Mouse (Mus musculus): ENCODE data around the gene Gpbar1. TPM values are rescaled to one million over a fixed set of nuclear protein-coding genes. Genes with fewer than 3 reads are reported as not detected.
A peak's percentile ranks its signal among the peaks of the same experiment; 100 is the strongest.

Gene Gpbar1
- polyA plus RNA-seq, 1 experiment from 2014 or later, result not detected

DNA sequence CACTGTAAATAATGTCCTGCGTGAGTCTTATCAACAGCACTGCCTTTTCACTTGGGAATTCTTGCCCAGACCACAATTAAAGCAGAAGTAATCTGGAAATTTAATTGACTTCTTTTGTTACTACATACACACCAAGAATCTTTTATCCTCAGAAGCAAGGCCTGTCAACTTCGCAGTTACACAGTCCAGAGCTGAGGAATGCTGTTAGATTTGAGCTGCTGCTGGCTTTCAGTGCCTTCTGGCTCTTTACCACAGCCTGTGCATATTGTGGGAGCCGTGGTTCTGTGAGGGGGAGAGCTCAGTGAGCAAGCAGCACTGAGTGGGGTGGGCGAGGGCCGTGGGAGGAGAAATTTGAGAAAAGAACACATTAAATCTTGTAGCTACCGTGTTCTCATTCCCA, 38.0 kb upstream of the Gpbar1 start:
- Histone ChIP-seq H3K27ac (ENCODE audit: low read depth, low read length) (no peak overlapping the region; the same call in 1 of the 2 replicates), H3K27me3 (ENCODE audit: control insufficient read depth, insufficient read depth, low read length) (no peaks in the 10 kb centered on the region), H3K9me3 (ENCODE audit: control insufficient read depth, low read length) (no peaks in the 10 kb centered on the region), H3K36me3 (ENCODE audit: control insufficient read depth, insufficient read depth, low read length) (no peaks in the 10 kb centered on the region), H3K4me3 (ENCODE audit: low read depth, low read length) (no peak overlapping the region), H3K4me1 (ENCODE audit: control insufficient read depth, insufficient read depth, low read length) (peaks cover 23% of the 10 kb centered on the region), H3K4me2 (no peak overlapping the region), H3K9ac (ENCODE audit: low read length) (no peak overlapping the region)
- DNase-seq (ENCODE audit: low spot score, missing footprints) (peak; percentile 59), ATAC-seq (ENCODE audit: low FRiP score) (no peak)
- 81% methylated on average over 6 of the region's 6 CpGs for WGBS

DNA sequence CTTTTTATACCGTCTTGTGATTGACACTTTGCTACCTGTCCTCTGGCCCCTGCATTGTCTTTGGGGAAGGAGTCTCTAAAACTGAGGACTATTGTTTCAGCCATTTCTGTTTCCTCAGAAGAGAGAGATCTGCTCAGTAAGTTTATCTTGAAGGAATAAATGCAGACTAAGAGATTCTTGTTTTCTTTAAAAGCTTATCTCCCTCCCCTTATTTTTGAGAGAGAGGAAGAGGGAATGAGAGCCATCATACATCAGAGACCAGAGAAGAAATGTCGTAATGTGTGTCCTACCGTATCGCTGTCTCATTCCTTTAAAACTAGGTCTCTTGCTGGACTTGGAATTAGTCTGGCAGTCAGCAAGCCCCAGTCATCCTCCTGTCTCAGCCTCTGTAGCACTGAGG, 37.5 kb upstream of the Gpbar1 start:
- Histone ChIP-seq H3K9me3 (ENCODE audit: control insufficient read depth, low read length) (no peaks in the 10 kb centered on the region), H3K4me1 (ENCODE audit: control insufficient read depth, insufficient read depth, low read length) (peaks cover 23% of the 10 kb centered on the region), H3K4me2 (no peak overlapping the region), H3K9ac (ENCODE audit: low read length) (no peak overlapping the region), H3K27ac (ENCODE audit: low read depth, low read length) (no peak overlapping the region), H3K27me3 (ENCODE audit: control insufficient read depth, insufficient read depth, low read length) (no peaks in the 10 kb centered on the region), H3K36me3 (ENCODE audit: control insufficient read depth, insufficient read depth, low read length) (no peaks in the 10 kb centered on the region), H3K4me3 (ENCODE audit: low read depth, low read length) (no peak overlapping the region)
- DNase-seq (ENCODE audit: low spot score, missing footprints), result peak; percentile 37
- 93% methylated on average over 4 of the region's 4 CpGs for WGBS
- ATAC-seq (ENCODE audit: low FRiP score), result no peak

DNA sequence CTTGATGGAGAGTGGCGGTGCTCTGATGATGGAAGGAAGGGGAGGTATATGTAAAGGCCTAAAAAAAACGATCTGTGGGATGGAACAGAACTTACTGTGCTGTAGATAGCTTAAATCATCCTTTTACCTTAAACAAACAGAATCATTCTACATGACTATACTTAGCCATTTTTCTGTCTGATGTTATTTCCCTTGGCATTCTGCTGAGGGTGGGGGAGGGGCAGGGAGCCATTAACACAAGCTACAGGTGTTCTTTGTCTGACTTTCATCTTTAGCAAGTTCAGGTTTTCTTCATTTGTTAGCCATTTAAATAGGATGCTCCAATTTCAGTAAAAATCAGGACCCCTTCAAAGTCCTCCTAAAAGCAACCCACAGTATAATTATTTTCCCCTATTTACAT, 32.8 kb upstream of the Gpbar1 start:
- DNase-seq (ENCODE audit: low spot score, missing footprints) (peak; percentile 44), ATAC-seq (ENCODE audit: low FRiP score) (no peak)
- no peaks in the 10 kb centered on the region for H3K4me1 ChIP-seq (ENCODE audit: control insufficient read depth, insufficient read depth, low read length)
- no peak overlapping the region for H3K4me3 ChIP-seq (ENCODE audit: low read depth, low read length)
- no peaks in the 10 kb centered on the region for H3K27me3 ChIP-seq (ENCODE audit: control insufficient read depth, insufficient read depth, low read length)
- WGBS, result 89% methylated on average over 2 of the region's 2 CpGs
- H3K9me3 ChIP-seq (ENCODE audit: control insufficient read depth, low read length), result no peaks in the 10 kb centered on the region
- H3K36me3 ChIP-seq (ENCODE audit: control insufficient read depth, insufficient read depth, low read length), result peaks cover 5% of the 10 kb centered on the region; the same call in 1 of the 2 replicates
- no peak overlapping the region for H3K27ac ChIP-seq (ENCODE audit: low read depth, low read length)
- no peak overlapping the region for H3K4me2 ChIP-seq
- no peak overlapping the region for H3K9ac ChIP-seq (ENCODE audit: low read length)

DNA sequence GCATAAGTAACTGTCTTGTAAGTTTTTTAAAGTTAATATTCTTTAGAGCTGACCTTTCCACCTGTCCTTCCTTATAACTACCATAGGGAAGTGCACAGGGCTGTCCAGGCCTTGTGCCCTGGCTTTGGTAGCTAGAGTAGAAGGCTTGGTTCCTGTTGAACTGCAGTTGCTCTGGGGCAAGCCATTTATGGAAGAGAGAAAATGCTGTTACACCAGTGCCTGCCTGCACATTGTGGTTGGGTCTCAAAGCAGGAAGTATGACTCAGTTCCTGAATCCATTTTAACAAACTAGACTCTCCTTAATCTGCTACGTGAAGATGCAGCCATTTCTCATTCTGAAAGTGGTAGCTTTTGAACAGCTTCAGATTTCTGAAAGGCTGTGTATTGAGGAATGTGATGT, 29.6 kb upstream of the Gpbar1 start:
- Histone ChIP-seq H3K27ac (ENCODE audit: low read depth, low read length) (no peak overlapping the region), H3K36me3 (ENCODE audit: control insufficient read depth, insufficient read depth, low read length) (peaks cover 14% of the 10 kb centered on the region), H3K4me1 (ENCODE audit: control insufficient read depth, insufficient read depth, low read length) (no peaks in the 10 kb centered on the region), H3K9me3 (ENCODE audit: control insufficient read depth, low read length) (no peaks in the 10 kb centered on the region), H3K9ac (ENCODE audit: low read length) (no peak overlapping the region), H3K27me3 (ENCODE audit: control insufficient read depth, insufficient read depth, low read length) (no peaks in the 10 kb centered on the region), H3K4me3 (ENCODE audit: low read depth, low read length) (no peak overlapping the region), H3K4me2 (no peak overlapping the region)
- WGBS, result 91% methylated on average over 1 of the region's 1 CpGs
- ATAC-seq (ENCODE audit: low FRiP score), result no peak
- no peak for DNase-seq (ENCODE audit: low spot score, missing footprints)

DNA sequence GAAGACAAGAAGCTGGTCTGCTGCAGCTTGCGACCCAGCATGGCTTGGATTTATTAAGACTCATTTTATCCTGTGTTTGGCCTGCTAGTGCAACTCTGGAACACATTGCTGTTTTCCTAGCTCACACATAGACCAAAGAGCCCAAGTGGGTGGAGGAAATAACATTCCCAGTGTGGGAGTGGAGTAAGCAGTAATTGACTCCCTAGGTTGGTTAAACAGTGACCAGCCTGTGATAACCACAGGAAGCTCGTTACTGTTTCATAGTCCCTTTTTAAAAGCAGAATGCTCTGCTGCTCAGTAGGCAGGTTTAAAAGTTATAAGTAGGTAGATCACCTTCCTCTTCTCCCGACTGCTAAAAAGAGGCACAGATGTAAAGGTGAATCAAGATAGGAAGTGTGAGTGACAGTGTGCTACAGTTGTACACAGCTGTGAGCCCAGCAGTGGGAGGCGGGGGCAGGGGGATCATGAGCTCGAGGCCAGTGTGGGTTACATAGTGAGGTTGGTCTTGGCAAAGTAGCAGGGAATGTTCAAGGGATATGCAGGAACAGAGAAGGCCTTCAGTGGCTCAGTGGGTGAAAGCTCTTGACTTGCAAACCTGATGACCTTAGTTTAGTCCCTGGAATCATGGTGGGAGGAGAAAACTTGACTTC, 28.9 kb upstream of the Gpbar1 start:
- DNase-seq (ENCODE audit: low spot score, missing footprints) (no peak), ATAC-seq (ENCODE audit: low FRiP score) (no peak)
- H3K4me1 ChIP-seq (ENCODE audit: control insufficient read depth, insufficient read depth, low read length), result no peaks in the 10 kb centered on the region
- no peak overlapping the region for H3K4me3 ChIP-seq (ENCODE audit: low read depth, low read length)
- no peak overlapping the region for H3K27ac ChIP-seq (ENCODE audit: low read depth, low read length)
- H3K9ac ChIP-seq (ENCODE audit: low read length), result no peak overlapping the region
- H3K27me3 ChIP-seq (ENCODE audit: control insufficient read depth, insufficient read depth, low read length), result no peaks in the 10 kb centered on the region
- H3K36me3 ChIP-seq (ENCODE audit: control insufficient read depth, insufficient read depth, low read length), result peaks cover 14% of the 10 kb centered on the region
- 89% methylated on average over 5 of the region's 5 CpGs for WGBS
- H3K4me2 ChIP-seq, result no peak overlapping the region
- H3K9me3 ChIP-seq (ENCODE audit: control insufficient read depth, low read length), result no peaks in the 10 kb centered on the region

- no peak for DNase-seq (ENCODE audit: low spot score, missing footprints)
- WGBS, result 90% methylated on average over 4 of the region's 4 CpGs
- no peak overlapping the region for H3K27ac ChIP-seq (ENCODE audit: low read depth, low read length)
- H3K4me1 ChIP-seq (ENCODE audit: control insufficient read depth, insufficient read depth, low read length), result no peaks in the 10 kb centered on the region
- no peaks in the 10 kb centered on the region for H3K27me3 ChIP-seq (ENCODE audit: control insufficient read depth, insufficient read depth, low read length)
- no peak for ATAC-seq (ENCODE audit: low FRiP score)
- H3K4me3 ChIP-seq (ENCODE audit: low read depth, low read length), result no peak overlapping the region
- no peaks in the 10 kb centered on the region for H3K9me3 ChIP-seq (ENCODE audit: control insufficient read depth, low read length)
- H3K36me3 ChIP-seq (ENCODE audit: control insufficient read depth, insufficient read depth, low read length), result peaks cover 15% of the 10 kb centered on the region
- no peak overlapping the region for H3K9ac ChIP-seq (ENCODE audit: low read length)
- no peak overlapping the region for H3K4me2 ChIP-seq
Observed at GRCm38 (mm10) chr1:74250096-74250495, 28.3 kb upstream of the Gpbar1 start.

GRCm38 (mm10) chr1:74255704-74256345, 22.5 kb upstream of the Gpbar1 start:
- WGBS, result 96% methylated on average over 8 of the region's 8 CpGs
- H3K9ac ChIP-seq (ENCODE audit: low read length), result no peak overlapping the region
- H3K9me3 ChIP-seq (ENCODE audit: control insufficient read depth, low read length), result no peaks in the 10 kb centered on the region
- no peaks in the 10 kb centered on the region for H3K4me1 ChIP-seq (ENCODE audit: control insufficient read depth, insufficient read depth, low read length)
- no peak overlapping the region for H3K4me2 ChIP-seq
- no peaks in the 10 kb centered on the region for H3K27me3 ChIP-seq (ENCODE audit: control insufficient read depth, insufficient read depth, low read length)
- no peak overlapping the region for H3K27ac ChIP-seq (ENCODE audit: low read depth, low read length)
- no peak for DNase-seq (ENCODE audit: low spot score, missing footprints)
- H3K4me3 ChIP-seq (ENCODE audit: low read depth, low read length), result no peak overlapping the region
- ATAC-seq (ENCODE audit: low FRiP score), result no peak
- peaks cover 21% of the 10 kb centered on the region for H3K36me3 ChIP-seq (ENCODE audit: control insufficient read depth, insufficient read depth, low read length)

- no peak overlapping the region for H3K27ac ChIP-seq (ENCODE audit: low read depth, low read length)
- DNase-seq (ENCODE audit: low spot score, missing footprints) (no peak), ATAC-seq (ENCODE audit: low FRiP score) (no peak)
- H3K9me3 ChIP-seq (ENCODE audit: control insufficient read depth, low read length), result no peaks in the 10 kb centered on the region
- H3K27me3 ChIP-seq (ENCODE audit: control insufficient read depth, insufficient read depth, low read length), result no peaks in the 10 kb centered on the region
- 75% methylated on average over 4 of the region's 4 CpGs for WGBS
- H3K9ac ChIP-seq (ENCODE audit: low read length), result no peak overlapping the region
- H3K36me3 ChIP-seq (ENCODE audit: control insufficient read depth, insufficient read depth, low read length), result peaks cover 14% of the 10 kb centered on the region
- no peak overlapping the region for H3K4me3 ChIP-seq (ENCODE audit: low read depth, low read length)
- H3K4me2 ChIP-seq, result no peak overlapping the region
- no peaks in the 10 kb centered on the region for H3K4me1 ChIP-seq (ENCODE audit: control insufficient read depth, insufficient read depth, low read length)
Observed at GRCm38 (mm10) chr1:74256782-74257181, 21.6 kb upstream of the Gpbar1 start.

DNA sequence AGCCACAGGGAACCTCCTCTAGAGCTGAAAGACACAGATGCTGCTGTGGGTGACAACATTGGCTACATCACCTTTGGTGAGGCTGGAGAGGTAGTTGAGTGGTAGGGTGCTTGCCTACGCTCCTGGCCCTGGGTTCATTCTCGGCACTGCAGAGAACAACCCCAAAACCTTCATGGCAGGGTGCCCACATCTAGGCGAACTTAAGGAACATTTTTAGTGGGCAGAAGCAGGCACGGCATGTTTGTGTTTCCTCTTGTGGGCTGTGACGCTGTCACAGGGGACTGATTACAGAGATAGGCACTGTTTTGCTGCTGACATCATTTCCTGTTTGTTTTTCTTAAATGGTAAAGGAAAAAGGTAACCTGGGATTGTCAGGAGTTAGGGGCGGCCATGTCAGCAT, 15.8 kb upstream of the Gpbar1 start:
- no peak overlapping the region for H3K27ac ChIP-seq (ENCODE audit: low read depth, low read length)
- DNase-seq (ENCODE audit: low spot score, missing footprints) (no peak), ATAC-seq (ENCODE audit: low FRiP score) (no peak)
- H3K4me3 ChIP-seq (ENCODE audit: low read depth, low read length), result no peak overlapping the region
- no peaks in the 10 kb centered on the region for H3K9me3 ChIP-seq (ENCODE audit: control insufficient read depth, low read length)
- no peak overlapping the region for H3K9ac ChIP-seq (ENCODE audit: low read length)
- no peaks in the 10 kb centered on the region for H3K27me3 ChIP-seq (ENCODE audit: control insufficient read depth, insufficient read depth, low read length)
- H3K36me3 ChIP-seq (ENCODE audit: control insufficient read depth, insufficient read depth, low read length), result peaks cover 31% of the 10 kb centered on the region
- no peak overlapping the region for H3K4me2 ChIP-seq
- H3K4me1 ChIP-seq (ENCODE audit: control insufficient read depth, insufficient read depth, low read length), result no peaks in the 10 kb centered on the region
- WGBS, result 91% methylated on average over 6 of the region's 6 CpGs
